Comparison of ENCODE assay signal across 8 mouse cellular contexts in genomic region chr3:51340552-51341267, GRCm38 (mm10). TPM values are rescaled to one million over a fixed set of nuclear protein-coding genes. Genes with fewer than 3 reads are reported as not detected.
DNase-seq lines count a peak whose midpoint lies in the region; ATAC-seq and TF ChIP-seq lines count a peak whose summit lies in the region.

Gene Elf2, minus strand, starts transcription at chr3:51340663.

- H3K4me2 ChIP-seq in forebrain, postnatal 0 days (ENCODE audit: low read depth), result peak within 1 kb of the TSS; percentile 86
- peak within 1 kb of the TSS; percentile 95 for H3K4me2 ChIP-seq in lung, embryonic 15.5 days

- peak within 1 kb of the TSS; percentile 92 for H3K4me3 ChIP-seq in G1E (ENCODE audit: low read depth, low read length)
- peak within 1 kb of the TSS; percentile 97 for H3K4me3 ChIP-seq in forebrain, postnatal 0 days (ENCODE audit: low read depth, low read length)
- peak within 1 kb of the TSS; percentile 97 for H3K4me3 ChIP-seq in lung, embryonic 15.5 days
- H3K4me3 ChIP-seq in olfactory bulb, adult 2 months (ENCODE audit: insufficient read depth, low read depth, low read length), result peak within 1 kb of the TSS; percentile 74
- peak within 1 kb of the TSS; percentile 76 for H3K4me3 ChIP-seq in thymus, adult 2 months (ENCODE audit: control insufficient read depth, insufficient read depth, low read length)

- no peak for TF ChIP-seq POLR2A in olfactory bulb, adult 2 months (IDR thresholded peaks at IDR 0.05; ENCODE audit: insufficient read depth, low read depth, low read length)
- TF ChIP-seq POLR2A in thymus, adult 2 months (IDR thresholded peaks at IDR 0.05; ENCODE audit: control insufficient read depth, extremely low read depth, insufficient read depth, low read length, poor library complexity), result peak; percentile 45; the same call in 1 of the 2 replicates

- peak; percentile 40 for ATAC-seq in G1E (ENCODE audit: extremely low read depth, insufficient number of reproducible peaks, low FRiP score, poor library complexity, severe bottlenecking)
- ATAC-seq in forebrain, postnatal 0 days, result peak; percentile 71
- ATAC-seq in lung, embryonic 15.5 days (ENCODE audit: borderline replicate concordance, extremely low read depth, low FRiP score, low TSS enrichment), result peak; percentile 88

- 2% methylated on average over 53 of the region's 87 CpGs for WGBS in forebrain, postnatal 0 days
- under 1% methylated on average over 62 of the region's 87 CpGs for WGBS in lung, embryonic 15.5 days
- under 1% methylated on average over 70 of the region's 87 CpGs for WGBS in olfactory bulb, adult 2 months
- WGBS in thymus, adult 2 months, result 1% methylated on average over 75 of the region's 87 CpGs

- peak; percentile 87 for DNase-seq in G1E (ENCODE audit: low spot score)
- peak; percentile 86 to 90 for DNase-seq in cerebellum, adult 18-20 months
- DNase-seq in forebrain, postnatal 0 days, result peak; percentile 85
- peak; percentile 86 to 90 for DNase-seq in heart, postnatal 36 days
- DNase-seq in layer of hippocampus, adult 8-10 months (ENCODE audit: low spot score in 2 of 2), result peak; percentile 77 to 78
- DNase-seq in thymus, adult 2 months, result peak; percentile 78

- TF ChIP-seq CTCF in G1E (IDR thresholded peaks at IDR 0.05; ENCODE audit: low read depth, low read length), result no peak
- no peak; the same call in 1 of the 2 replicates for TF ChIP-seq CTCF in forebrain, postnatal 0 days (IDR thresholded peaks at IDR 0.05; ENCODE audit: low read depth)
- 0 out of 2 replicates have a peak, but pooled peaks have one; percentile 9 for TF ChIP-seq CTCF in olfactory bulb, adult 2 months (IDR thresholded peaks at IDR 0.05; ENCODE audit: insufficient read depth, low read depth, low read length)
- no peak for TF ChIP-seq CTCF in thymus, adult 2 months (IDR thresholded peaks at IDR 0.05; ENCODE audit: borderline replicate concordance, control insufficient read depth, extremely low read depth, insufficient read depth, low read length, poor library complexity)

- intact Hi-C loops in heart, postnatal 36 days (cut with DNase I), result loop anchor here (1.0 to 2.0 kb wide), 2 partner anchors 14 to 64 kb away; no protein-coding TSS in a partner anchor

- peaks cover 27% of the 10 kb centered on the region for H3K4me1 ChIP-seq in G1E (ENCODE audit: insufficient read depth, low read depth, low read length)
- no peaks in the 10 kb centered on the region for H3K4me1 ChIP-seq in forebrain, postnatal 0 days (ENCODE audit: insufficient read depth)
- peaks cover 6% of the 10 kb centered on the region; the same call in 1 of the 2 replicates for H3K4me1 ChIP-seq in lung, embryonic 15.5 days
- 0 out of 2 replicates have a peak, but pooled peaks cover 6% of the 10 kb centered on the region for H3K4me1 ChIP-seq in olfactory bulb, adult 2 months (ENCODE audit: control insufficient read depth, insufficient read depth, low read length)
- H3K4me1 ChIP-seq in thymus, adult 2 months (replicated peaks; ENCODE audit: control insufficient read depth, insufficient read depth, low read length), result peaks cover 5% of the 10 kb centered on the region; the same call in 1 of the 2 replicates

- peak within 1 kb of the TSS; percentile 96 for H3K27ac ChIP-seq in forebrain, postnatal 0 days (ENCODE audit: low read depth, low read length)
- peak within 1 kb of the TSS; percentile 99 for H3K27ac ChIP-seq in lung, embryonic 15.5 days
- H3K27ac ChIP-seq in olfactory bulb, adult 2 months (ENCODE audit: insufficient read depth, low read depth, low read length), result peak within 1 kb of the TSS; percentile 73
- H3K27ac ChIP-seq in thymus, adult 2 months (ENCODE audit: control insufficient read depth, insufficient read depth, low read length), result peak within 1 kb of the TSS; percentile 47

- peak within 1 kb of the TSS; percentile 87 for H3K9ac ChIP-seq in forebrain, postnatal 0 days
- peak within 1 kb of the TSS; percentile 93 for H3K9ac ChIP-seq in lung, embryonic 15.5 days

- no peaks in the 10 kb centered on the region for H3K27me3 ChIP-seq in G1E (ENCODE audit: insufficient read depth, low read length)
- no peaks in the 10 kb centered on the region for H3K27me3 ChIP-seq in forebrain, postnatal 0 days (ENCODE audit: insufficient read depth, low read length)
- no peaks in the 10 kb centered on the region for H3K27me3 ChIP-seq in lung, embryonic 15.5 days
- no peaks in the 10 kb centered on the region for H3K27me3 ChIP-seq in thymus, adult 2 months (ENCODE audit: control insufficient read depth, insufficient read depth, low read length)

- H3K36me3 ChIP-seq in G1E (replicated peaks), result peaks cover 2% of the 10 kb centered on the region
- no peaks in the 10 kb centered on the region for H3K36me3 ChIP-seq in forebrain, postnatal 0 days (ENCODE audit: insufficient read depth)
- H3K36me3 ChIP-seq in lung, embryonic 15.5 days, result no peaks in the 10 kb centered on the region
- no peaks in the 10 kb centered on the region for H3K36me3 ChIP-seq in thymus, adult 2 months (ENCODE audit: control insufficient read depth, insufficient read depth, low read length)

- H3K9me3 ChIP-seq in G1E (replicated peaks), result peaks cover 4% of the 10 kb centered on the region; the same call in 1 of the 2 replicates
- no peaks in the 10 kb centered on the region for H3K9me3 ChIP-seq in forebrain, postnatal 0 days (ENCODE audit: low read length)
- no peaks in the 10 kb centered on the region for H3K9me3 ChIP-seq in lung, embryonic 15.5 days

RNA-seq across cellular contexts. Expression of gene Elf2, which starts in this region (rescaled TPM):
- total RNA-seq in G1E (2014; fragmentation: Nextera tagmentation), result 67.8 and 73.6 TPM in 2 replicates
- 98.1 and 111 TPM in 2 replicates for total RNA-seq in G1E (2017)
- 38.1 and 52.6 TPM in 2 replicates for polyA plus RNA-seq in G1E (2012)
- total RNA-seq in forebrain, postnatal 0 days (2014; rRNA removed), result 78.1 and 83.9 TPM in 2 replicates
- 26.4 and 29.3 TPM in 2 replicates for polyA plus RNA-seq in forebrain, postnatal 0 days (2015; fragmentation: Nextera tagmentation; extraction: Ambion mirVana)
- 10 to 100 TPM; 53.8 to 62.2 TPM for total RNA-seq in heart, postnatal 36 days (2021)
- total RNA-seq in layer of hippocampus, adult 8-10 months (2022), result 10 to 100 TPM; 57.6 to 62.4 (median 60.1) TPM
- 69.9 and 73.4 TPM in 2 replicates for polyA plus RNA-seq in lung, embryonic 15.5 days (2015; fragmentation: Nextera tagmentation; extraction: Ambion mirVana)
- not detected in 2 replicates for polyA plus RNA-seq in olfactory bulb, adult 2 months (2012; ENCODE audit: insufficient read depth, insufficient read length, low replicate concordance, missing spikeins)
- polyA plus RNA-seq in thymus, adult 2 months (2012; rRNA removed), result 85.0 and 106 TPM in 2 replicates

Comparison
In these comparisons a context has a peak if more than half of its experiments do, and no peak if none do; other contexts are left out.
1. Peak in every context shown above with its lines: DNase-seq, ATAC-seq, H3K4me3 ChIP-seq and H3K27ac ChIP-seq.
2. H3K27ac ChIP-seq: peak in every context shown above with its lines; median percentile 99 in lung, embryonic 15.5 days; 96 in forebrain, postnatal 0 days; 73 in olfactory bulb, adult 2 months; 47 in thymus, adult 2 months.